Mouse (Mus musculus): Measurements from ENCODE around the gene Xylt2.
A peak's percentile ranks its signal among the peaks of the same experiment; 100 is the strongest.
"Not testable (repeated sequence)": the region's sequence is repeated elsewhere in the genome, so short reads cannot be mapped to it uniquely, and the experiment has no call there.

The Xylt2 gene

GRCm38 (mm10) chr11:94676754-94677606 lies at the start of gene Xylt2:
Gene Xylt2, minus strand, starts transcription at chr11:94677515.
- DNase-seq (ENCODE audit: low spot score in 2 of 2), result peak; percentile 92

GRCm38 (mm10) chr11:94719216-94719615 lies 41.9 kb upstream of the Xylt2 start:
- no peak for DNase-seq (ENCODE audit: low spot score in 2 of 2)

GRCm38 (mm10) chr11:94718113-94718909 lies 41.0 kb upstream of the Xylt2 start:
- no peak for DNase-seq (ENCODE audit: low spot score in 2 of 2)

GRCm38 (mm10) chr11:94717239-94717638 lies 39.9 kb upstream of the Xylt2 start:
- no peak for DNase-seq (ENCODE audit: low spot score in 2 of 2)

- DNase-seq (ENCODE audit: low spot score in 2 of 2), result peak; percentile 19 to 20
Measured at GRCm38 (mm10) chr11:94716754-94717153, 39.4 kb upstream of the Xylt2 start.

GRCm38 (mm10) chr11:94715622-94716021 lies 38.3 kb upstream of the Xylt2 start:
- DNase-seq (ENCODE audit: low spot score in 2 of 2), result no peak

- DNase-seq (ENCODE audit: low spot score in 2 of 2), result no peak
Measured at GRCm38 (mm10) chr11:94713246-94713860, 36.0 kb upstream of the Xylt2 start.

GRCm38 (mm10) chr11:94704472-94704871 lies 27.2 kb upstream of the Xylt2 start, which contains the start of gene Gm11541:
Gene Gm11541, minus strand, starts transcription at chr11:94704499.
- no peak for DNase-seq (ENCODE audit: low spot score in 2 of 2)

- DNase-seq (ENCODE audit: low spot score in 2 of 2), result no peak
Measured at GRCm38 (mm10) chr11:94704020-94704419, 26.7 kb upstream of the Xylt2 start.

GRCm38 (mm10) chr11:94702216-94702610 lies 24.9 kb upstream of the Xylt2 start:
- DNase-seq (ENCODE audit: low spot score in 2 of 2), result no peak

GRCm38 (mm10) chr11:94701401-94702215 lies 24.3 kb upstream of the Xylt2 start:
- DNase-seq (ENCODE audit: low spot score in 2 of 2), result no peak

- DNase-seq (ENCODE audit: low spot score in 2 of 2), result no peak
Measured at GRCm38 (mm10) chr11:94699399-94699798, 22.1 kb upstream of the Xylt2 start.

GRCm38 (mm10) chr11:94697703-94698464 lies 20.6 kb upstream of the Xylt2 start:
- no peak for DNase-seq (ENCODE audit: low spot score in 2 of 2)

GRCm38 (mm10) chr11:94697140-94697539 lies 19.8 kb upstream of the Xylt2 start:
- no peak for DNase-seq (ENCODE audit: low spot score in 2 of 2)

- no peak for DNase-seq (ENCODE audit: low spot score in 2 of 2)
Measured at GRCm38 (mm10) chr11:94695508-94695907, 18.2 kb upstream of the Xylt2 start.

- not testable (repeated sequence) for DNase-seq (ENCODE audit: low spot score in 2 of 2)
Measured at GRCm38 (mm10) chr11:94692502-94692901, 15.2 kb upstream of the Xylt2 start.

- peak in 1 of 2 experiments; percentile 20 for DNase-seq (ENCODE audit: low spot score in 2 of 2)
Measured at GRCm38 (mm10) chr11:94687178-94687577, 9.9 kb upstream of the Xylt2 start.

- DNase-seq (ENCODE audit: low spot score in 2 of 2), result no peak
Measured at GRCm38 (mm10) chr11:94682427-94682826, 5.1 kb upstream of the Xylt2 start.

- peak in 1 of 2 experiments; percentile 17 for DNase-seq (ENCODE audit: low spot score in 2 of 2)
Measured at GRCm38 (mm10) chr11:94681640-94682039, 4.3 kb upstream of the Xylt2 start.

- DNase-seq (ENCODE audit: low spot score in 2 of 2), result no peak
Measured at GRCm38 (mm10) chr11:94680639-94681038, 3.3 kb upstream of the Xylt2 start.
